Mouse (Mus musculus): ENCODE measurements around the gene Npas3.

GRCm38 (mm10) chr12:53822881-53823280, 574.4 kb downstream of the Npas3 start:
- TF ChIP-seq CTCF (IDR thresholded peaks at IDR 0.05; ENCODE audit: low read depth, low read length) (no peak), POLR2A (IDR thresholded peaks at IDR 0.05; ENCODE audit: extremely low read depth, insufficient read depth, low read length) (no peak)
